23 mouse cellular contexts compared by ENCODE assay signal in the genomic region with DNA sequence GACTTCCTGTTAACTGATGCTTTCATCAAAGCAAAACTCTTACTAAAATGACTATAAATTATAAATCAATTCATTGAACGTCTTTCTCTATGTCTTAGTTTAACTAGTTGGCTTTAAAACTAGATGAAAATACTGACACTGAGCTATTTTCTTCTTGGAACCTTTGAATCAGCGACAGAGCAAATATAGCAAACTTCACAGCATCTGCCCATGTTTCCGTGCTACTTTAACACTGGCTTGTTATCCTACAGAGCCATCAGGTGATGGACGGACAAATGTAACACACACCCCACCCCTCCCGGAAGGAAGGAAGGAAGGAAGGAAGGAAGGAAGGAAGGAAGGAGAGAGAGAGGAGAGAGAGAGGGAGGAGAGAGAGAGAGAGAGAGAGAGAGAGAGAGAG. TPM values are rescaled to one million over a fixed set of nuclear protein-coding genes. Genes with fewer than 3 reads are reported as not detected.
DNase-seq lines count a peak whose midpoint lies in the region; ATAC-seq and TF ChIP-seq lines count a peak whose summit lies in the region.
"Had no signal": no experiment of that assay in that cellular context is flagged by ENCODE, and none has a peak within 500 bp of the region (broad histone marks: within the 10 kb centered on the region; RNA-seq: fewer than 3 reads in every experiment).

No protein-coding gene starts in this region.

- peak; percentile 61 for ATAC-seq in frontal cortex, adult (ENCODE audit: low TSS enrichment)
- ATAC-seq in heart, embryonic 12.5 days (ENCODE audit: insufficient number of reproducible peaks, low FRiP score), result no peak
- ATAC-seq: activated CD4-positive, CD25-positive, alpha-beta regulatory T cell, adult 4 months; CD4-positive, CD25-positive, alpha-beta regulatory T cell, adult 4 months; Patski had no signal

- 76% methylated on average over 5 of the region's 5 CpGs for WGBS in heart, embryonic 12.5 days
- WGBS in heart, embryonic 10.5 days, result 78% methylated on average over 5 of the region's 5 CpGs

- DNase-seq in frontal cortex, postnatal 10 days (ENCODE audit: low spot score in 2 of 2), result no peak
- DNase-seq in heart, embryonic 10.5 days (ENCODE audit: low spot score), result no peak
- DNase-seq in testis, postnatal 14 days (ENCODE audit: low spot score), result no peak
- peak; percentile 59 for DNase-seq in brain, adult 2 months (ENCODE audit: low read depth, low spot score)
- DNase-seq in cerebellum, postnatal 14 days, result no peak
- DNase-seq: adrenal gland, adult 2 months; adrenal gland, adult 8-10 months; adrenal gland, postnatal 10 days; adrenal gland, postnatal 14 days; adrenal gland, postnatal 25 days; adrenal gland, postnatal 36 days; B cell, adult 2 months; cerebellum, adult 11 months; cerebellum, adult 11-12 months; cerebellum, adult 18-20 months had no signal

- peaks cover 41% of the 10 kb centered on the region for H3K4me1 ChIP-seq in heart, embryonic 12.5 days (replicated peaks)
- H3K4me1 ChIP-seq in heart, embryonic 10.5 days, result peaks cover 42% of the 10 kb centered on the region
- peaks cover 13% of the 10 kb centered on the region for H3K4me1 ChIP-seq in testis, adult 2 months (ENCODE audit: control insufficient read depth, insufficient read depth, low read length)

- no peaks in the 10 kb centered on the region for H3K27me3 ChIP-seq in heart, embryonic 12.5 days (replicated peaks)
- H3K27me3 ChIP-seq in heart, embryonic 10.5 days (ENCODE audit: insufficient read depth, poor library complexity, severe bottlenecking), result no peaks in the 10 kb centered on the region
- H3K27me3 ChIP-seq in testis, adult 2 months (ENCODE audit: control insufficient read depth, insufficient read depth, low read length), result no peaks in the 10 kb centered on the region
- H3K27me3 ChIP-seq: CH12.LX, Patski had no signal

- no peak overlapping the region for H3K4me3 ChIP-seq in heart, embryonic 12.5 days
- H3K4me3 ChIP-seq in heart, embryonic 10.5 days, result no peak overlapping the region
- no peak overlapping the region for H3K4me3 ChIP-seq in testis, adult 2 months (ENCODE audit: control insufficient read depth, low read depth, low read length)

- 0 out of 2 replicates have a peak overlapping the region, but pooled peaks have one; percentile 2 for H3K9ac ChIP-seq in heart, embryonic 12.5 days

- no peak for TF ChIP-seq CTCF in testis, adult 2 months (IDR thresholded peaks at IDR 0.05; ENCODE audit: control insufficient read depth, insufficient read depth, insufficient replicate concordance, low read depth, low read length)

- no peak for TF ChIP-seq POLR2A in testis, adult 2 months (IDR thresholded peaks at IDR 0.05; ENCODE audit: control insufficient read depth, low read depth, low read length)

- peaks cover 6% of the 10 kb centered on the region for H3K9me3 ChIP-seq in heart, embryonic 12.5 days (replicated peaks)
- no peaks in the 10 kb centered on the region for H3K9me3 ChIP-seq in heart, embryonic 10.5 days
- H3K9me3 ChIP-seq: G1E had no signal

- no peak overlapping the region for H3K4me2 ChIP-seq in heart, embryonic 12.5 days

- H3K36me3 ChIP-seq in heart, embryonic 12.5 days, result peaks cover 11% of the 10 kb centered on the region
- peaks cover 8% of the 10 kb centered on the region; the same call in 1 of the 2 replicates for H3K36me3 ChIP-seq in heart, embryonic 10.5 days
- H3K36me3 ChIP-seq in testis, adult 2 months (ENCODE audit: control insufficient read depth, insufficient read depth, low read length), result no peaks in the 10 kb centered on the region
- H3K36me3 ChIP-seq: G1E had no signal

- no peak overlapping the region for H3K27ac ChIP-seq in heart, embryonic 12.5 days (ENCODE audit: poor library complexity, severe bottlenecking)
- no peak overlapping the region for H3K27ac ChIP-seq in heart, embryonic 10.5 days
- H3K27ac ChIP-seq in testis, adult 2 months (ENCODE audit: control insufficient read depth, insufficient read depth, low read depth, low read length), result peak overlapping the region; percentile 57

RNA-seq across cellular contexts. Expression of a gene that starts 12.0 kb away (rescaled TPM):
- polyA plus RNA-seq in heart, embryonic 12.5 days (2016; fragmentation: Nextera tagmentation; extraction: Ambion mirVana), result 11.8 and 11.9 TPM in 2 replicates
- polyA plus RNA-seq in heart, embryonic 10.5 days (2016; fragmentation: Nextera tagmentation; extraction: Ambion mirVana), result 11.9 and 15.1 TPM in 2 replicates
- polyA plus RNA-seq in testis, adult 2 months (2012; rRNA removed), result 10.0 and 10.7 TPM in 2 replicates

RNA-seq across cellular contexts. Expression of a gene that starts 58.4 kb away (rescaled TPM):
- 0.86 and 1.6 TPM in 2 replicates for polyA plus RNA-seq in heart, embryonic 12.5 days (2016; fragmentation: Nextera tagmentation; extraction: Ambion mirVana)
- polyA plus RNA-seq in heart, embryonic 10.5 days (2016; fragmentation: Nextera tagmentation; extraction: Ambion mirVana), result 0.80 and 12.9 TPM in 2 replicates
- polyA plus RNA-seq in testis, adult 2 months (2012; rRNA removed), result 6.5 and 8.2 TPM in 2 replicates
- polyA plus RNA-seq: adrenal gland, adult 2 months; CD4-positive, CD25-positive, alpha-beta regulatory T cell, adult 4 months; G1E had no signal
